Mouse (Mus musculus) limb, embryonic 12.5 days (tissue): ENCODE measurements at regions not wholly inside any gene's neighbourhood (a gene's known extent, or its start where the extent isn't known, plus 50 kb on each side); places are given as distances from the start of the nearest gene placed in this dataset.

Experiments
- ATAC-seq: fragments of 200-750 bp; cut with Nextera tagmentation; 2 replicates; pipeline ENCODE4 v1.8.0; 2017; ENCODE audit warnings: low read depth, moderate TSS enrichment; ENCODE audit not compliant: insufficient number of reproducible peaks, insufficient read depth, low FRiP score, low TSS enrichment
- H3K27ac ChIP-seq: fragments of 300-500 bp; sonication (generic); 2 replicates; pipeline ENCODE4 v1.5.1; 2016; ENCODE audit warnings: mild to moderate bottlenecking, moderate library complexity
- H3K27me3 ChIP-seq: fragments of 300-500 bp; sonication (generic); 2 replicates; pipeline ENCODE4 v1.6.1; 2016; ENCODE audit warnings: mild to moderate bottlenecking, moderate library complexity
- H3K36me3 ChIP-seq: fragments of 300-500 bp; sonication (generic); 2 replicates; pipeline ENCODE4 v1.6.1; 2016; ENCODE audit warnings: mild to moderate bottlenecking, moderate library complexity
- H3K4me1 ChIP-seq: fragments of 300-500 bp; sonication (generic); replicated peaks from 2 replicates; pipeline ENCODE4 v1.6.1; 2016
- H3K4me2 ChIP-seq: fragments of 300-500 bp; sonication (generic); 2 replicates; pipeline ENCODE4 v1.6.1; 2016; ENCODE audit warnings: mild to moderate bottlenecking, moderate library complexity
- H3K4me3 ChIP-seq: fragments of 300-500 bp; sonication (generic); replicated peaks from 2 replicates; pipeline ENCODE4 v1.5.1; 2016; ENCODE audit warnings: mild to moderate bottlenecking
- H3K9ac ChIP-seq: fragments of 300-500 bp; sonication (generic); replicated peaks from 2 replicates; pipeline ENCODE4 v1.6.1; 2016; ENCODE audit warnings: mild to moderate bottlenecking, moderate library complexity
- H3K9me3 ChIP-seq: fragments of 300-500 bp; sonication (generic); 2 replicates; pipeline ENCODE4 v1.6.1; 2016; ENCODE audit warnings: mild to moderate bottlenecking, moderate library complexity
- WGBS: fragments of 180-500 bp; shearing (Covaris S2); methylation state at CpG from one replicate; pipeline ENCODE4 v1.1.7; 2016; 5-methylcytosine and 5-hydroxymethylcytosine counted together

DNA sequence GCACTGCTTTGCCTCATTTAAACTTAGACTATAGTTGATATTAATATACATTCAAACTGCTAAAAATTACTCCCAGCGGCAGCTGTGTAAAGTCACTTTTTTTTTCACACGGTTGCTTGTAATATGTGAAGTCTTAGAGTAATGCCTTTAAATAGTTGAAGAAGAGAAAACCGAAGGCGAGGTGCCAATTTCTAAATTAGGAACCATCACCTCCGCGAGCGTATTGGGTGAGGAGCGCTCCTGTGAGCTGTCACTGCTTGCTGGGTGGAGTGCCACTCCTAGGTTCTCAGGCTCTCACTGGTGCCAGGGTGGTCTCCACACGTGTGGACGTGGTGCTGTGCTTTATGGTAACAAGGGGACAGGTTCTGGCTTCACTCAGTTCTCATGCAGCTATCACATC, 82.8 kb upstream of the Nectin3 start:
- no peak for ATAC-seq
- Histone ChIP-seq H3K4me2 (no peak overlapping the region), H3K9me3 (no peaks in the 10 kb centered on the region), H3K9ac (no peak overlapping the region), H3K27ac (no peak overlapping the region), H3K36me3 (no peaks in the 10 kb centered on the region), H3K27me3 (no peaks in the 10 kb centered on the region), H3K4me3 (no peak overlapping the region), H3K4me1 (no peaks in the 10 kb centered on the region)
- 81% methylated on average over 10 of the region's 10 CpGs for WGBS

DNA sequence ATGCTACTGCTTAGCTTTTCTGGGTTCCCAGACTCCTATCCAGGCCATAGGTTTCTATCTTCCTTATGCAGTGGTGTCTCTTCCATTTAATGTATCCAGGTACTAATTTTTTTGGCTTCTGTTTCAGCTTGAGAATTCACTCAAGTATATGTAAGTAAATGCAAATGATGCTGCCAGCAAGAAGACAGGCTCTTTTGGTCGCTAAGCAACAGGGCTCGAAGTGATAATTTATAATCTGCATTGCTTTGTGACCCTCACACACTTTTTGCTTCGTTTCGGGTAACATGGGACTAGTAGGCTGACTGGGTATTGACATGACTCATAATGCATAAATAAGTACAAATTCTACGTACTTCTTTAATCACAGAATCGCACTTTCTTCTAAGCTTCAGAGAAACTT, 75.9 kb upstream of the Nectin3 start:
- H3K36me3 ChIP-seq, result no peaks in the 10 kb centered on the region
- H3K27ac ChIP-seq, result no peak overlapping the region
- H3K9me3 ChIP-seq, result no peaks in the 10 kb centered on the region
- no peak overlapping the region for H3K9ac ChIP-seq
- 81% methylated on average over 6 of the region's 6 CpGs for WGBS
- H3K4me2 ChIP-seq, result no peak overlapping the region
- no peak for ATAC-seq
- H3K4me3 ChIP-seq, result no peak overlapping the region
- H3K4me1 ChIP-seq, result no peaks in the 10 kb centered on the region
- H3K27me3 ChIP-seq, result no peaks in the 10 kb centered on the region

DNA sequence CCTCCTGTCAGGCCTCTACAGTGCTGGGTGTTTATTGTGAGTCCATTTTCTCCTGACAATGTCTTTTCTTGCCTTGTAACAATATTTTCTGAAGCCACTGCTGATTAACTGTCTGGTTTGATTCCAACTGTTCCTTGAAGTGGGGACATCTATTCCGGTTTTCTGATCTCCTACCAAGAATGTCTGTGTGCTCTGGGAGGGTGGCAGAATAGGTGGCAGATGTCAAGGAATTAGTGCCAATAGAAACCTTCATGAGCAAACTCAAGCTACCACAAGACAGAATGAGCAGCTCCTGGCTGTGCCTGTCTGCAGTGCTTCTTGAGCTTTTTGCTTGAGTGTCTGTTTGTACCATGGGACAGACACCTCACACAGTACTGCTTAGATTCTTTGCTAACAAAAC, 69.1 kb upstream of the Nectin3 start:
- 85% methylated on average over 1 of the region's 1 CpGs for WGBS
- Histone ChIP-seq H3K9me3 (no peaks in the 10 kb centered on the region), H3K4me1 (no peaks in the 10 kb centered on the region), H3K9ac (no peak overlapping the region), H3K36me3 (no peaks in the 10 kb centered on the region), H3K27me3 (no peaks in the 10 kb centered on the region), H3K27ac (no peak overlapping the region), H3K4me3 (no peak overlapping the region), H3K4me2 (no peak overlapping the region)
- ATAC-seq, result no peak

DNA sequence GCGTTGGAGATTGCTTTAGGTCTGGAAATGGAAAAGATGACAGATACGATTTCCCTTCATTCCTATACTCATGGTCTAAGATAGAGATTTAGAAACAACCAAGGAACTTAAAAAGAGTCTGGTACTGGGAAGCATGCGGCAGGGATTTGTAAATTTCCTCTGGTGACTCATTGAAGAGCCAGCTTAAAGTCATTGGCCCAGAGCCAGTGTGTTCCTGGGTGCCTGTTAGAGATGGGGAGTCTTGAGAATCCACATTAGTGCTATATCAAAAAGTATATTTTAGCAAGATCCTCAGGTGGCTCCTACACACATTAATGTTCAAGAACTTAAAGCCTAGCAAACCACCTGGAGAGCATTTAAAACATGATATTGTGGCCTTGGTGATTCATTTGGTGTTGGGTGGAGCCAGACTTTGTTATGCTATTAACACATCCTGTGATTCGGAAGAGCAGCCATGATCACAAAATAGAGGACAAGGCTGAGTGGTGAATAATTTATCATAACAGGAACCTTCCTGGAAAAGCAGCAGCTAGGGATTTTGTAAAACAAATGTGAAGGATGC, 67.8 kb upstream of the Nectin3 start:
- WGBS, result 81% methylated on average over 4 of the region's 4 CpGs
- Histone ChIP-seq H3K27ac (no peak overlapping the region), H3K4me1 (no peaks in the 10 kb centered on the region), H3K4me3 (no peak overlapping the region), H3K4me2 (no peak overlapping the region), H3K36me3 (no peaks in the 10 kb centered on the region), H3K9ac (no peak overlapping the region), H3K27me3 (no peaks in the 10 kb centered on the region), H3K9me3 (no peaks in the 10 kb centered on the region)
- ATAC-seq, result no peak

DNA sequence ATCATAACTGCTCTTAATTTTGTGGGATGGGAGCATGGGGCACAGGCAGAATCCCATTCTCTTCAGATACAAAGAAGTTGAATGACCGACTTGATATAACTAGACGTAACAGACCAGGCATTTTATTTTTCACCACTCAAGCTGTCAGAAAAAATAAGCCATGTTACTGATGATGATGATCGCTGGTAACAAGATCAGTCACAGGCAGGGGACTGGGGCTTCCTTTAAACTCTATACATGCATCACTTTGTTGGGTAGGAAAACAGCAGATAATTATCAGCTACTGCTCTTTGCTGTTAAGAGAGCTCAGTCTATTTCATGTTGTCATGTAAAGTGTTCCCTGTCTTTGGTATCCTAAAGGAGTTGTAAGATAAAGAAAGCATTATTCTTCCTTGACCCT, 59.0 kb upstream of the Nectin3 start:
- H3K9ac ChIP-seq, result no peak overlapping the region
- no peaks in the 10 kb centered on the region for H3K36me3 ChIP-seq
- no peak overlapping the region for H3K4me3 ChIP-seq
- no peaks in the 10 kb centered on the region for H3K27me3 ChIP-seq
- no peak overlapping the region for H3K27ac ChIP-seq
- no peak for ATAC-seq
- H3K9me3 ChIP-seq, result no peaks in the 10 kb centered on the region
- WGBS, result 87% methylated on average over 3 of the region's 3 CpGs
- no peaks in the 10 kb centered on the region for H3K4me1 ChIP-seq
- H3K4me2 ChIP-seq, result no peak overlapping the region

DNA sequence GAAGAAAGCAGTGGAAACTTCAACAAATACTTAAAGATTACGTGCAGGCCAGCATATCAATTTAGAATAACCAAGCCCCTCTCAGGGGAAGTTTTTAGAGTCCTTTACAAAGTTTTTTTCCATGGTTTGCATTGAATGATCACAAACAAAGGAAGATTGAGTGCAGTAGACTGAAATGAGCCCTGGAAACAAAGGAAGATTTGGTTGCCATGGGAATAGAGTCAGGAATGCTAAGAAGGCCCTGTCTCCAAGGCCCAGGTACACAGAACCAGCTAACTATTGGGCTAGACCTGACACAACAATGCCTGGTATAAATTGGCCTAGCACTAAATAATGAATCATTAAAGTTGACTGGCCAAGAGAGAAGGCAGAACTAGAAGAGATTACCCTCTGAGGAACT, 49.9 kb upstream of the Nectin3 start:
- Histone ChIP-seq H3K4me3 (no peak overlapping the region), H3K4me1 (no peaks in the 10 kb centered on the region), H3K27ac (no peak overlapping the region), H3K4me2 (no peak overlapping the region), H3K9me3 (no peaks in the 10 kb centered on the region), H3K27me3 (no peaks in the 10 kb centered on the region), H3K9ac (no peak overlapping the region), H3K36me3 (no peaks in the 10 kb centered on the region)
- ATAC-seq, result no peak
- 84% methylated on average over 1 of the region's 1 CpGs for WGBS
